Mouse (Mus musculus): ENCODE measurements around the gene Ctbp2. TPM values are rescaled to one million over a fixed set of nuclear protein-coding genes. Genes with fewer than 3 reads are reported as not detected.

The Ctbp2 gene
- polyA plus RNA-seq, 1 experiment from 2014 or later, result 72.6 TPM

GRCm38 (mm10) chr7:133029004-133029403 lies 95.2 kb downstream of the Ctbp2 start:
- Histone ChIP-seq H3K27ac (no peak overlapping the region), H3K9me3 (ENCODE audit: control insufficient read depth, low read length) (no peaks in the 10 kb centered on the region), H3K4me1 (replicated peaks; ENCODE audit: control insufficient read depth, insufficient read depth, low read length) (peaks cover 14% of the 10 kb centered on the region), H3K9ac (no peak overlapping the region), H3K36me3 (replicated peaks; ENCODE audit: control insufficient read depth, insufficient read depth) (no peaks in the 10 kb centered on the region), H3K27me3 (ENCODE audit: control insufficient read depth, insufficient read depth, low read length) (no peaks in the 10 kb centered on the region), H3K4me3 (replicated peaks; ENCODE audit: low read length) (no peak overlapping the region), H3K4me2 (replicated peaks) (no peak overlapping the region)
- whole genome bisulfite sequencing, result 91% methylated on average over 8 of the region's 8 CpGs
- DNase-seq (ENCODE audit: low spot score) (no peak), ATAC-seq (ENCODE audit: low FRiP score) (no peak)

- no peak overlapping the region for H3K9ac ChIP-seq
- H3K27me3 ChIP-seq (ENCODE audit: control insufficient read depth, insufficient read depth, low read length), result no peaks in the 10 kb centered on the region
- 84% methylated on average over 4 of the region's 4 CpGs for WGBS
- no peak for DNase-seq (ENCODE audit: low spot score)
- H3K4me1 ChIP-seq (replicated peaks; ENCODE audit: control insufficient read depth, insufficient read depth, low read length), result peaks cover 3% of the 10 kb centered on the region; the same call in 1 of the 2 replicates
- no peak for ATAC-seq (ENCODE audit: low FRiP score)
- no peaks in the 10 kb centered on the region for H3K9me3 ChIP-seq (ENCODE audit: control insufficient read depth, low read length)
- H3K27ac ChIP-seq, result no peak overlapping the region
- H3K4me2 ChIP-seq (replicated peaks), result no peak overlapping the region
- H3K36me3 ChIP-seq (replicated peaks; ENCODE audit: control insufficient read depth, insufficient read depth), result no peaks in the 10 kb centered on the region
- H3K4me3 ChIP-seq (replicated peaks; ENCODE audit: low read length), result no peak overlapping the region
Measured at GRCm38 (mm10) chr7:133027930-133028329, 96.2 kb downstream of the Ctbp2 start.

DNA sequence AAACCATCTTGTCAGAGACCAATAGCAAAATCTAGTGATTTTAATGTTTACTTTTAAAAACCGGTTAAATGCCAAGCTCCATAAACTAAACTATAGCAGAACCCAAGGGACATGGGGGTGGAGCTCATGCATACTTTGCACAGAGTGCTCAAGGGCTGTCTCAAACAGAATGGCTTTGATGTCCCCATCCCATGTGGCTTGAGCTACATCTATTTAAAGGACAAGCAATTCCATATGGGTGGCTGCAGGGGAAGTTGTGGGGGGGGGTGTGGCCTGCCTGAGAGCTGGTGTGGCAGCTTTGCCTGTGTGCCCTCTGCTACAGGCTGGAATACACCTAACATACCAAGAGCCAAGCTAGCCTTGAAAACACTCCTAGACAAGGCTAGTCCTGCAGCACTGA lies 99.5 kb downstream of the Ctbp2 start:
- H3K27ac ChIP-seq, result no peak overlapping the region
- H3K4me3 ChIP-seq (replicated peaks; ENCODE audit: low read length), result no peak overlapping the region
- DNase-seq (ENCODE audit: low spot score) (no peak), ATAC-seq (ENCODE audit: low FRiP score) (no peak)
- no peak overlapping the region for H3K9ac ChIP-seq
- 77% methylated on average over 1 of the region's 1 CpGs for WGBS
- H3K27me3 ChIP-seq (ENCODE audit: control insufficient read depth, insufficient read depth, low read length), result no peaks in the 10 kb centered on the region
- H3K36me3 ChIP-seq (replicated peaks; ENCODE audit: control insufficient read depth, insufficient read depth), result no peaks in the 10 kb centered on the region
- 0 out of 2 replicates have a peak, but pooled peaks cover 5% of the 10 kb centered on the region for H3K4me1 ChIP-seq (replicated peaks; ENCODE audit: control insufficient read depth, insufficient read depth, low read length)
- H3K4me2 ChIP-seq (replicated peaks), result no peak overlapping the region
- no peaks in the 10 kb centered on the region for H3K9me3 ChIP-seq (ENCODE audit: control insufficient read depth, low read length)

- WGBS, result 32% methylated on average over 6 of the region's 6 CpGs
- no peaks in the 10 kb centered on the region for H3K27me3 ChIP-seq (ENCODE audit: control insufficient read depth, insufficient read depth, low read length)
- ATAC-seq (ENCODE audit: low FRiP score) (no peak), DNase-seq (ENCODE audit: low spot score) (no peak)
- no peak overlapping the region for H3K27ac ChIP-seq
- no peaks in the 10 kb centered on the region for H3K36me3 ChIP-seq (replicated peaks; ENCODE audit: control insufficient read depth, insufficient read depth)
- H3K4me3 ChIP-seq (replicated peaks; ENCODE audit: low read length), result no peak overlapping the region
- H3K4me2 ChIP-seq (replicated peaks), result no peak overlapping the region
- H3K9me3 ChIP-seq (ENCODE audit: control insufficient read depth, low read length), result no peaks in the 10 kb centered on the region
- peaks cover 20% of the 10 kb centered on the region for H3K4me1 ChIP-seq (replicated peaks; ENCODE audit: control insufficient read depth, insufficient read depth, low read length)
- no peak overlapping the region for H3K9ac ChIP-seq
Measured at GRCm38 (mm10) chr7:133019481-133020020, 104.6 kb downstream of the Ctbp2 start.

- DNase-seq (ENCODE audit: low spot score) (no peak), ATAC-seq (ENCODE audit: low FRiP score) (no peak)
- Histone ChIP-seq H3K27ac (no peak overlapping the region), H3K4me2 (replicated peaks) (no peak overlapping the region), H3K9ac (no peak overlapping the region), H3K9me3 (ENCODE audit: control insufficient read depth, low read length) (no peaks in the 10 kb centered on the region), H3K36me3 (replicated peaks; ENCODE audit: control insufficient read depth, insufficient read depth) (no peaks in the 10 kb centered on the region), H3K4me1 (replicated peaks; ENCODE audit: control insufficient read depth, insufficient read depth, low read length) (peaks cover 25% of the 10 kb centered on the region), H3K4me3 (replicated peaks; ENCODE audit: low read length) (no peak overlapping the region), H3K27me3 (ENCODE audit: control insufficient read depth, insufficient read depth, low read length) (no peaks in the 10 kb centered on the region)
- WGBS, result 80% methylated on average over 7 of the region's 7 CpGs
Measured at GRCm38 (mm10) chr7:133018961-133019360, 105.2 kb downstream of the Ctbp2 start.

GRCm38 (mm10) chr7:133015416-133016070 lies 108.6 kb downstream of the Ctbp2 start:
- no peak overlapping the region for H3K4me3 ChIP-seq (replicated peaks; ENCODE audit: low read length)
- no peaks in the 10 kb centered on the region for H3K27me3 ChIP-seq (ENCODE audit: control insufficient read depth, insufficient read depth, low read length)
- ATAC-seq (ENCODE audit: low FRiP score) (no peak), DNase-seq (ENCODE audit: low spot score) (no peak)
- 38% methylated on average over 7 of the region's 7 CpGs for WGBS
- 0 out of 2 replicates have a peak overlapping the region, but pooled peaks have one; percentile 7 for H3K4me2 ChIP-seq (replicated peaks)
- H3K27ac ChIP-seq, result peak overlapping the region; percentile 68
- H3K36me3 ChIP-seq (replicated peaks; ENCODE audit: control insufficient read depth, insufficient read depth), result no peaks in the 10 kb centered on the region
- H3K9me3 ChIP-seq (ENCODE audit: control insufficient read depth, low read length), result no peaks in the 10 kb centered on the region
- peaks cover 57% of the 10 kb centered on the region for H3K4me1 ChIP-seq (replicated peaks; ENCODE audit: control insufficient read depth, insufficient read depth, low read length)
- H3K9ac ChIP-seq, result peak overlapping the region; percentile 40

- ATAC-seq (ENCODE audit: low FRiP score), result no peak
Measured at GRCm38 (mm10) chr7:133014631-133015030, 109.5 kb downstream of the Ctbp2 start.

DNA sequence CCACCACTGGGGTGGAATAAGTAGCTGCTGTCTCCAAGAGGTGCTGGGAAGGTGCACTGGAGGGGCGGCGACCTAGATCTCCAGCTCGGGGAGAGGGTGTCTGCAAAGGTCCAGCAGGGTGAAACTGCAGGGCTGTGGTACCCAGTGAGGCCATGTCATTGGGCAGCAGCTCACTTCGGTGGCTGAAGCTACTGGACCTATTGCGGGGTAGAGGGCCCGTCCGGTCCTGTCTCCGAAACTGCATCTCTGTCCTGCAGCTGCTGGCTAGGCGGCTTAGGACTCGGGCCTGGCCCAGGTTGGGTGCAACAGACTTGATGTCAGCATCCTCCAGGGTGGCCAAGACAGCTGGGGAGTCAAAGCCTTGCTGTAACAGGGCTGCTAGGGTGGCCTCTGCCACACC lies 110.2 kb downstream of the Ctbp2 start:
- no peak overlapping the region for H3K4me3 ChIP-seq (replicated peaks; ENCODE audit: low read length)
- ATAC-seq (ENCODE audit: low FRiP score) (no peak), DNase-seq (ENCODE audit: low spot score) (no peak)
- peaks cover 5% of the 10 kb centered on the region; the same call in 1 of the 2 replicates for H3K36me3 ChIP-seq (replicated peaks; ENCODE audit: control insufficient read depth, insufficient read depth)
- H3K4me2 ChIP-seq (replicated peaks), result no peak overlapping the region
- H3K9ac ChIP-seq, result no peak overlapping the region
- H3K9me3 ChIP-seq (ENCODE audit: control insufficient read depth, low read length), result no peaks in the 10 kb centered on the region
- WGBS, result 96% methylated on average over 10 of the region's 10 CpGs
- peaks cover 64% of the 10 kb centered on the region for H3K4me1 ChIP-seq (replicated peaks; ENCODE audit: control insufficient read depth, insufficient read depth, low read length)
- H3K27me3 ChIP-seq (ENCODE audit: control insufficient read depth, insufficient read depth, low read length), result no peaks in the 10 kb centered on the region
- H3K27ac ChIP-seq, result no peak overlapping the region

More at GRCm38 (mm10) chr7:133014631-133015030, 109.5 kb downstream of the Ctbp2 start:
- Histone ChIP-seq H3K4me3 (replicated peaks; ENCODE audit: low read length) (no peak overlapping the region), H3K36me3 (replicated peaks; ENCODE audit: control insufficient read depth, insufficient read depth) (peaks cover 4% of the 10 kb centered on the region; the same call in 1 of the 2 replicates), H3K27me3 (ENCODE audit: control insufficient read depth, insufficient read depth, low read length) (no peaks in the 10 kb centered on the region), H3K9ac (0 out of 2 replicates have a peak overlapping the region, but pooled peaks have one; percentile 40), H3K4me1 (replicated peaks; ENCODE audit: control insufficient read depth, insufficient read depth, low read length) (peaks cover 62% of the 10 kb centered on the region), H3K27ac (peak overlapping the region; percentile 68), H3K4me2 (replicated peaks) (no peak overlapping the region), H3K9me3 (ENCODE audit: control insufficient read depth, low read length) (no peaks in the 10 kb centered on the region)
- no peak for DNase-seq (ENCODE audit: low spot score)
- 88% methylated on average over 14 of the region's 14 CpGs for WGBS

GRCm38 (mm10) chr7:133012637-133013366 lies 111.4 kb downstream of the Ctbp2 start:
- DNase-seq (ENCODE audit: low spot score) (no peak), ATAC-seq (ENCODE audit: low FRiP score) (no peak)
- H3K27ac ChIP-seq, result peak overlapping the region; percentile 85
- H3K9ac ChIP-seq, result no peak overlapping the region
- H3K4me2 ChIP-seq (replicated peaks), result no peak overlapping the region
- H3K4me3 ChIP-seq (replicated peaks; ENCODE audit: low read length), result no peak overlapping the region
- H3K36me3 ChIP-seq (replicated peaks; ENCODE audit: control insufficient read depth, insufficient read depth), result peaks cover 5% of the 10 kb centered on the region; the same call in 1 of the 2 replicates
- H3K9me3 ChIP-seq (ENCODE audit: control insufficient read depth, low read length), result no peaks in the 10 kb centered on the region
- H3K27me3 ChIP-seq (ENCODE audit: control insufficient read depth, insufficient read depth, low read length), result no peaks in the 10 kb centered on the region
- peaks cover 65% of the 10 kb centered on the region for H3K4me1 ChIP-seq (replicated peaks; ENCODE audit: control insufficient read depth, insufficient read depth, low read length)
- 72% methylated on average over 14 of the region's 14 CpGs for WGBS
